Mouse (Mus musculus) forebrain, embryonic 11.5 days (tissue): ENCODE results near the gene Parvb. TPM values are rescaled to one million over a fixed set of nuclear protein-coding genes. Genes with fewer than 3 reads are reported as not detected.
"Not testable (repeated sequence)": the region's sequence is repeated elsewhere in the genome, so short reads cannot be mapped to it uniquely, and the experiment has no call there.

ENCODE experiments used
- ATAC-seq: fragments of 200-750 bp; cut with Nextera tagmentation; replicated peaks from 2 replicates; pipeline ENCODE4 v1.8.0; 2017; ENCODE audit warnings: moderate TSS enrichment; ENCODE audit not compliant: low FRiP score
- DNase-seq: peaks from one replicate; pipeline ENCODE4 v3.0.0-alpha.2; 2017; ENCODE audit warnings: low spot score
- H3K27ac ChIP-seq: fragments of 300-500 bp; sonication (generic); 2 replicates; pipeline ENCODE4 v1.5.1; 2014; ENCODE audit warnings: low read depth, low read length
- H3K27me3 ChIP-seq: fragments of 300-500 bp; sonication (generic); 2 replicates; pipeline ENCODE4 v1.6.1; 2014; ENCODE audit warnings: mild to moderate bottlenecking, low read length, mixed read lengths; ENCODE audit not compliant: control insufficient read depth, insufficient read depth
- H3K36me3 ChIP-seq: fragments of 300-500 bp; sonication (generic); 2 replicates; pipeline ENCODE4 v1.6.1; 2014; ENCODE audit warnings: mild to moderate bottlenecking, low read length, moderate library complexity, mixed read lengths; ENCODE audit not compliant: control insufficient read depth, insufficient read depth
- H3K4me1 ChIP-seq: fragments of 300-500 bp; sonication (generic); replicated peaks from 2 replicates; pipeline ENCODE4 v1.6.1; 2014; ENCODE audit warnings: low read length, mixed read lengths; ENCODE audit not compliant: control insufficient read depth, insufficient read depth
- H3K4me2 ChIP-seq: fragments of 300-500 bp; sonication (generic); 2 replicates; pipeline ENCODE4 v1.6.1; 2014; ENCODE audit warnings: low read depth, mild to moderate bottlenecking, low read length, moderate library complexity, mixed read lengths; ENCODE audit not compliant: severe bottlenecking
- H3K4me3 ChIP-seq: fragments of 300-500 bp; sonication (generic); 2 replicates; pipeline ENCODE4 v1.5.1; 2014; ENCODE audit warnings: low read depth, low read length
- H3K9ac ChIP-seq: fragments of 300-500 bp; sonication (generic); 2 replicates; pipeline ENCODE4 v1.6.1; 2014; ENCODE audit warnings: low read length
- H3K9me3 ChIP-seq: fragments of 300-500 bp; sonication (generic); 2 replicates; pipeline ENCODE4 v1.6.1; 2016; ENCODE audit warnings: low read length, mixed read lengths; ENCODE audit not compliant: control insufficient read depth
- WGBS: fragments of 180-500 bp; shearing (Covaris S2); extraction: QIAGEN DNeasy Blood & Tissue Kit; methylation state at CpG from one replicate; pipeline ENCODE4 v1.1.7; 2014; 5-methylcytosine and 5-hydroxymethylcytosine counted together
- polyA plus RNA-seq: library from polyadenylated mRNA; unstranded; fragments of >200 nt; fragmentation: Nextera tagmentation; extraction: Ambion mirVana; gene quantifications from 2 replicates; pipeline ENCODE4 v1.2.1, GENCODE M21; 2014

Parvb gene
- polyA plus RNA-seq, 1 experiment from 2014 or later: 4.9 TPM

- no peaks in the 10 kb centered on the region for H3K9me3 ChIP-seq
- H3K9ac ChIP-seq: no peak overlapping the region
- H3K27me3 ChIP-seq: no peaks in the 10 kb centered on the region
- no peak overlapping the region for H3K4me3 ChIP-seq
- no peaks in the 10 kb centered on the region for H3K4me1 ChIP-seq
- DNase-seq (no peak), ATAC-seq (no peak)
- H3K4me2 ChIP-seq: no peak overlapping the region
- H3K27ac ChIP-seq: no peak overlapping the region
- WGBS: 82% methylated on average over 20 of the region's 20 CpGs
- no peaks in the 10 kb centered on the region for H3K36me3 ChIP-seq
These were observed 50.6 kb downstream of the Parvb start for GRCm38 (mm10) chr15:84282206-84283085.

GRCm38 (mm10) chr15:84284059-84284458, 52.2 kb downstream of the Parvb start:
- no peak overlapping the region for H3K9ac ChIP-seq
- no peak overlapping the region for H3K4me3 ChIP-seq
- H3K9me3 ChIP-seq: no peaks in the 10 kb centered on the region
- no peak overlapping the region for H3K4me2 ChIP-seq
- H3K27ac ChIP-seq: no peak overlapping the region
- no peaks in the 10 kb centered on the region for H3K36me3 ChIP-seq
- WGBS: 63% methylated on average over 5 of the region's 5 CpGs
- H3K27me3 ChIP-seq: no peaks in the 10 kb centered on the region
- H3K4me1 ChIP-seq: no peaks in the 10 kb centered on the region
- ATAC-seq (no peak), DNase-seq (no peak)

GRCm38 (mm10) chr15:84285453-84285852, 53.6 kb downstream of the Parvb start:
- H3K27me3 ChIP-seq: no peaks in the 10 kb centered on the region
- 81% methylated on average over 7 of the region's 7 CpGs for WGBS
- H3K4me3 ChIP-seq: no peak overlapping the region
- no peak overlapping the region for H3K9ac ChIP-seq
- ATAC-seq (no peak), DNase-seq (no peak)
- H3K4me1 ChIP-seq: no peaks in the 10 kb centered on the region
- H3K4me2 ChIP-seq: no peak overlapping the region
- H3K9me3 ChIP-seq: no peaks in the 10 kb centered on the region
- H3K27ac ChIP-seq: no peak overlapping the region
- H3K36me3 ChIP-seq: no peaks in the 10 kb centered on the region

GRCm38 (mm10) chr15:84288953-84289352, 57.1 kb downstream of the Parvb start:
- H3K4me1 ChIP-seq, H3K9ac ChIP-seq, H3K4me3 ChIP-seq, H3K9me3 ChIP-seq, H3K4me2 ChIP-seq, H3K36me3 ChIP-seq, H3K27ac ChIP-seq, H3K27me3 ChIP-seq, ATAC-seq, DNase-seq: not testable (repeated sequence)
- 79% methylated on average over 1 of the region's 1 CpGs for WGBS

GRCm38 (mm10) chr15:84291097-84291496, 59.3 kb downstream of the Parvb start:
- Histone ChIP-seq H3K36me3 (no peaks in the 10 kb centered on the region), H3K27ac (no peak overlapping the region), H3K4me3 (no peak overlapping the region), H3K27me3 (no peaks in the 10 kb centered on the region), H3K9ac (no peak overlapping the region), H3K4me2 (no peak overlapping the region), H3K4me1 (no peaks in the 10 kb centered on the region), H3K9me3 (no peaks in the 10 kb centered on the region)
- no peak for DNase-seq
- ATAC-seq: no peak
- WGBS: 91% methylated on average over 5 of the region's 5 CpGs

- H3K9me3 ChIP-seq: no peaks in the 10 kb centered on the region
- DNase-seq: no peak
- H3K4me3 ChIP-seq: no peak overlapping the region
- H3K36me3 ChIP-seq: no peaks in the 10 kb centered on the region
- peaks cover 2% of the 10 kb centered on the region; the same call in 1 of the 2 replicates for H3K4me1 ChIP-seq
- WGBS: 70% methylated on average over 12 of the region's 12 CpGs
- H3K27ac ChIP-seq: no peak overlapping the region
- ATAC-seq: no peak
- no peak overlapping the region for H3K9ac ChIP-seq
- H3K4me2 ChIP-seq: no peak overlapping the region
- H3K27me3 ChIP-seq: no peaks in the 10 kb centered on the region
These were observed 61.7 kb downstream of the Parvb start for GRCm38 (mm10) chr15:84293590-84293989.

- Histone ChIP-seq H3K4me3 (no peak overlapping the region), H3K27me3 (no peaks in the 10 kb centered on the region), H3K9me3 (no peaks in the 10 kb centered on the region), H3K36me3 (no peaks in the 10 kb centered on the region), H3K27ac (no peak overlapping the region), H3K9ac (no peak overlapping the region), H3K4me1 (peaks cover 9% of the 10 kb centered on the region; the same call in 1 of the 2 replicates), H3K4me2 (no peak overlapping the region)
- 76% methylated on average over 8 of the region's 9 CpGs for WGBS
- ATAC-seq (no peak), DNase-seq (no peak)
These were observed 62.5 kb downstream of the Parvb start for GRCm38 (mm10) chr15:84294391-84294790.

- Histone ChIP-seq H3K27me3 (no peaks in the 10 kb centered on the region), H3K9ac (no peak overlapping the region), H3K36me3 (no peaks in the 10 kb centered on the region), H3K9me3 (no peaks in the 10 kb centered on the region), H3K4me1 (peaks cover 18% of the 10 kb centered on the region), H3K4me3 (no peak overlapping the region), H3K4me2 (no peak overlapping the region), H3K27ac (no peak overlapping the region)
- DNase-seq: no peak
- WGBS: 86% methylated on average over 10 of the region's 10 CpGs
- ATAC-seq: no peak
These were observed 63.4 kb downstream of the Parvb start for GRCm38 (mm10) chr15:84295225-84295624.

- Histone ChIP-seq H3K4me2 (no peak overlapping the region), H3K36me3 (no peaks in the 10 kb centered on the region), H3K9me3 (no peaks in the 10 kb centered on the region), H3K27me3 (no peaks in the 10 kb centered on the region), H3K4me1 (peaks cover 40% of the 10 kb centered on the region), H3K27ac (no peak overlapping the region), H3K4me3 (no peak overlapping the region), H3K9ac (no peak overlapping the region)
- DNase-seq: no peak
- no peak for ATAC-seq
- 74% methylated on average over 8 of the region's 8 CpGs for WGBS
These were observed 65.6 kb downstream of the Parvb start for GRCm38 (mm10) chr15:84297454-84297853.
